Mouse (Mus musculus) forebrain, embryonic 14.5 days (tissue): ENCODE measurements around the gene Il13ra2. TPM values are rescaled to one million over a fixed set of nuclear protein-coding genes. Genes with fewer than 3 reads are reported as not detected.
"Not testable (repeated sequence)": the region's sequence is repeated elsewhere in the genome, so short reads cannot be mapped to it uniquely, and the experiment has no call there.

Source experiments
- ATAC-seq: fragments of 200-750 bp; cut with Nextera tagmentation; 2 replicates; pipeline ENCODE4 v1.8.0; 2017; ENCODE audit warnings: mild to moderate bottlenecking, moderate library complexity
- DNase-seq: peaks from one replicate; pipeline ENCODE4 v3.0.0-alpha.2; 2015; ENCODE audit warnings: low spot score
- H3K27ac ChIP-seq: fragments of 300-500 bp; sonication (generic); 2 replicates; pipeline ENCODE4 v1.5.1; 2014; ENCODE audit warnings: low read depth, mild to moderate bottlenecking, control low read depth, low read length, moderate library complexity
- H3K27me3 ChIP-seq: fragments of 300-500 bp; sonication (generic); replicated peaks from 2 replicates; pipeline ENCODE4 v1.6.1; 2014; ENCODE audit warnings: low read length, control low read depth, mixed read lengths; ENCODE audit not compliant: control insufficient read depth, insufficient read depth
- H3K36me3 ChIP-seq: fragments of 300-500 bp; sonication (generic); 2 replicates; pipeline ENCODE4 v1.6.1; 2014; ENCODE audit warnings: low read length, control low read depth; ENCODE audit not compliant: control insufficient read depth, insufficient read depth
- H3K4me1 ChIP-seq: fragments of 300-500 bp; sonication (generic); 2 replicates; pipeline ENCODE4 v1.6.1; 2014; ENCODE audit warnings: antibody characterized with exemption, low read length, control low read depth; ENCODE audit not compliant: control insufficient read depth, insufficient read depth
- H3K4me2 ChIP-seq: fragments of 300-500 bp; sonication (generic); 2 replicates; pipeline ENCODE4 v1.6.1; 2014; ENCODE audit warnings: mild to moderate bottlenecking, control low read depth, low read length
- H3K4me3 ChIP-seq: fragments of 300-500 bp; sonication (generic); 2 replicates; pipeline ENCODE4 v1.5.1; 2014; ENCODE audit warnings: low read depth, low read length, control low read depth
- H3K9ac ChIP-seq: fragments of 300-500 bp; sonication (generic); 2 replicates; pipeline ENCODE4 v1.6.1; 2014; ENCODE audit warnings: mild to moderate bottlenecking, low read length, control low read depth, moderate library complexity
- H3K9me3 ChIP-seq: fragments of 300-500 bp; sonication (generic); replicated peaks from 2 replicates; pipeline ENCODE4 v1.6.1; 2016; ENCODE audit warnings: low read length, control low read depth, mixed read lengths; ENCODE audit not compliant: control insufficient read depth
- WGBS: fragments of 180-500 bp; shearing (Covaris S2); extraction: QIAGEN DNeasy Blood & Tissue Kit; methylation state at CpG from one replicate; pipeline ENCODE4 v1.1.7; 2014; 5-methylcytosine and 5-hydroxymethylcytosine counted together
- polyA plus RNA-seq: library from polyadenylated mRNA; unstranded; fragments of >200 nt; fragmentation: Nextera tagmentation; extraction: Ambion mirVana; gene quantifications from 2 replicates; pipeline ENCODE4 v1.2.1, GENCODE M21; 2014

Gene Il13ra2
- polyA plus RNA-seq: not detected in 2 replicates

DNA sequence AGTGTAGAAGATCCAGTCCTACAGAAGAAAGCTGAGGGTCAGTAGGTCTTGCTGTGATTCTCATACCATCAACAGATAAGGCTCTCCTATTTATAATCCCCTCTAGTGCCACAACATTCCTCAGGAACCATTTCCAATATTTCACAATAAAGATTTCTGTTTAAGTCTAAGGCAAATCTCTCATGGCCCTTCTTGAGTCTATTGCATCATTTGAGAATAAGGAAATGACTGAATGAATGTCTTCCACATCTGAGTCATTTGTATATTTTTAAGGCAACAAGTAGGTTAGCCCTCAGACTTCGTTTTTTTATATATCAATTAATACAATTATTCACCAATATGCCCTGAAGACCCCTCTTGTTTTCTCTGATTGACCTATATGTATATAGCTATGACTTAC is at the start of gene Il13ra2:
Gene Il13ra2, minus strand, starts transcription at position 64 of the 400 bp plus-strand sequence.
- H3K9ac ChIP-seq: no peak within 1 kb of the TSS
- no peak within 1 kb of the TSS for H3K4me3 ChIP-seq
- no peak for ATAC-seq
- no peaks in the 10 kb centered on the region for H3K27me3 ChIP-seq
- no peak within 1 kb of the TSS for H3K4me2 ChIP-seq
- H3K4me1 ChIP-seq: no peaks in the 10 kb centered on the region
- no peaks in the 10 kb centered on the region for H3K9me3 ChIP-seq
- H3K36me3 ChIP-seq: no peaks in the 10 kb centered on the region
- 41% methylated on average over 1 of the region's 1 CpGs for WGBS
- no peak within 1 kb of the TSS for H3K27ac ChIP-seq
- no peak for DNase-seq

- not testable (repeated sequence) for H3K4me1 ChIP-seq, H3K9me3 ChIP-seq, ATAC-seq, H3K9ac ChIP-seq, H3K27ac ChIP-seq, H3K4me2 ChIP-seq, DNase-seq, H3K4me3 ChIP-seq, H3K27me3 ChIP-seq, H3K36me3 ChIP-seq
- 74% methylated on average over 1 of the region's 1 CpGs for WGBS
These were observed 24.6 kb upstream of the Il13ra2 start, which contains the start of gene Vmn1r239-ps for GRCm38 (mm10) chrX:147453610-147454009. Gene Vmn1r239-ps, minus strand, starts transcription at chrX:147453710.

DNA sequence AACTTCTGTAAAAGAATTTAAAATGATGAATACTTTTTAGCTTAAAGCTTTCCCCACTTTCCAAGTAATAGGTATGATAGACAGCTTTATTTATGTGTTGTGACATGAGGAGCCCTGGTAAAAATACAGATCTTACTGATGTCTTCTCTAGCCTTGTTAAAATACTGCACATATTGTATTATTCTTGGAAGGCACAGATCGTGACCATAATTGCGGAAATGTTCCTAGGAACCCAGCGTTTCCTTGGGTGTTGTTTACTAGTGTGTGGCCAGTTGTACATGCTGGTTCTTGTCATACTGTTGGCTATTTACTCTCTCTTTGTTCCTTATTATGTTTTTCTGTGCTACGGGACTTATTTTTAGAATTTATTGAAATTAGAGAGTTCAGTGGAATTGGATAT is 14.4 kb upstream of the Il13ra2 start:
- H3K4me3 ChIP-seq: no peak overlapping the region
- no peaks in the 10 kb centered on the region for H3K4me1 ChIP-seq
- no peaks in the 10 kb centered on the region for H3K36me3 ChIP-seq
- ATAC-seq (no peak), DNase-seq (no peak)
- no peak overlapping the region for H3K27ac ChIP-seq
- 86% methylated on average over 4 of the region's 4 CpGs for whole genome bisulfite sequencing
- H3K4me2 ChIP-seq: no peak overlapping the region
- no peaks in the 10 kb centered on the region for H3K9me3 ChIP-seq
- no peak overlapping the region for H3K9ac ChIP-seq
- H3K27me3 ChIP-seq: no peaks in the 10 kb centered on the region

DNA sequence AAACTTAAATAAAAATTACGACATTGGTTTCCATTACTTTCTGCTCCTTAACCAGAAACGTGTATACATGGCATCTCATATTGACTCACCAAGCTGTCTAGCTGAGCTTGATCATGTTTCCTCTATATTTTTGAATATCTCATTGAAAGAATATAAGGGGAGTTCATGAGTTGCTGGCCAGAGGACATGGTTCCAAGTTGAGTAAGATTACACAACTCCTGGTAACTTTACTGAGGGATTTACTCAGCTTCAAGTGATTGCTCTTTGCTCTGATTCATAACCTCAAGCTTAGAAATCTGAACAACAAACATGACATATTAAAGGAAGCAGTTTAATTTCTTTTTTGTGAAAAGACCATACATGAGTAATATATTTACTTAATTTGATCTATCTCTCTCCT is 6.4 kb upstream of the Il13ra2 start:
- Histone ChIP-seq H3K4me3 (no peak overlapping the region), H3K27me3 (no peaks in the 10 kb centered on the region), H3K27ac (no peak overlapping the region), H3K4me2 (no peak overlapping the region), H3K36me3 (no peaks in the 10 kb centered on the region), H3K4me1 (no peaks in the 10 kb centered on the region), H3K9me3 (no peaks in the 10 kb centered on the region), H3K9ac (no peak overlapping the region)
- 82% methylated on average over 2 of the region's 2 CpGs for WGBS
- no peak for DNase-seq
- ATAC-seq: no peak

GRCm38 (mm10) chrX:147429753-147430152 is 761 bp upstream of the Il13ra2 start:
- 60% methylated on average over 1 of the region's 1 CpGs for WGBS
- Histone ChIP-seq H3K27ac (no peak overlapping the region), H3K9me3 (no peaks in the 10 kb centered on the region), H3K36me3 (no peaks in the 10 kb centered on the region), H3K9ac (no peak overlapping the region), H3K27me3 (no peaks in the 10 kb centered on the region), H3K4me1 (no peaks in the 10 kb centered on the region), H3K4me3 (no peak overlapping the region), H3K4me2 (no peak overlapping the region)
- no peak for ATAC-seq
- DNase-seq: peak; percentile 17

- Histone ChIP-seq H3K27ac (no peak overlapping the region), H3K36me3 (no peaks in the 10 kb centered on the region), H3K9ac (no peak overlapping the region), H3K4me3 (no peak overlapping the region), H3K4me2 (no peak overlapping the region), H3K9me3 (no peaks in the 10 kb centered on the region), H3K27me3 (no peaks in the 10 kb centered on the region), H3K4me1 (no peaks in the 10 kb centered on the region)
- DNase-seq (no peak), ATAC-seq (no peak)
- WGBS: 75% methylated on average over 1 of the region's 1 CpGs
These were observed 35.5 kb downstream of the Il13ra2 start for GRCm38 (mm10) chrX:147393446-147393845.

DNA sequence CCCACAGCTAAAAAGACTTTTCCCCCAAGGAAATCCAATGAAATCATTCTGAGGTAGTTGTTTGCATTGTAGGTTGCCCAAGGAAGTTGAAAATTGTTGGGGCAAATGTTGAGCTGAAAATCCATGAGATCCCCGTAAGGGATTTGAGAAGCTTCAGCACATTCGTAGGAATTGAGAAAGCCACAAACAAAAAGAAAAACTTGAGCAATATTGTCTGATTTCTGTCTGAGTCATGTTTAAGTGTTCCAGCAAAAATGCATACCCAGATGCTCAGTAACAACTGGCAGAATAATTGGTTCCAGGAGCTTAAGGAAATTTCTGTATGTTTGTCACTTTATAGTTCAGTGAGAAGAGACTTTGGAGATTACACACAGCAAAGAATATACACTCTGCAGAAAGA is 79.8 kb downstream of the Il13ra2 start:
- no peak overlapping the region for H3K4me3 ChIP-seq
- H3K36me3 ChIP-seq: no peaks in the 10 kb centered on the region
- H3K9ac ChIP-seq: no peak overlapping the region
- H3K27me3 ChIP-seq: no peaks in the 10 kb centered on the region
- 86% methylated on average over 2 of the region's 2 CpGs for WGBS
- H3K4me2 ChIP-seq: no peak overlapping the region
- no peak for ATAC-seq
- no peak overlapping the region for H3K27ac ChIP-seq
- no peaks in the 10 kb centered on the region for H3K4me1 ChIP-seq
- H3K9me3 ChIP-seq: no peaks in the 10 kb centered on the region
- DNase-seq: no peak

Other genes starting within 250 kb of the Il13ra2 start
- not detected in 2 replicates for gene Vmn1r239-ps, start 24.5 kb upstream of the Il13ra2 start, polyA plus RNA-seq
- gene Lrch2, start 124.9 kb upstream of the Il13ra2 start, polyA plus RNA-seq: 22.1 and 23.7 TPM in 2 replicates